Mouse (Mus musculus): ENCODE results near the gene Tbkbp1. TPM values are rescaled to one million over a fixed set of nuclear protein-coding genes. Genes with fewer than 3 reads are reported as not detected.
A peak's percentile ranks its signal among the peaks of the same experiment; 100 is the strongest.
"Not testable (repeated sequence)": the region's sequence is repeated elsewhere in the genome, so short reads cannot be mapped to it uniquely, and the experiment has no call there.

Tbkbp1 gene
- polyA plus RNA-seq (2012; rRNA removed): 55.8 and 85.1 TPM in 2 replicates

- WGBS: under 1% methylated on average over 26 of the region's 64 CpGs
- peak; percentile 48 for DNase-seq
Measured at GRCm38 (mm10) chr11:97151343-97151801, at the start of gene Tbkbp1. Gene Tbkbp1, minus strand, starts transcription at chr11:97151495.

GRCm38 (mm10) chr11:97199519-97199918, 48.2 kb upstream of the Tbkbp1 start:
- TF ChIP-seq CTCF (IDR thresholded peaks at IDR 0.05; ENCODE audit: insufficient read depth, low read length): no peak
- no peak for TF ChIP-seq POLR2A (IDR thresholded peaks at IDR 0.05; ENCODE audit: borderline replicate concordance, extremely low read depth, low read depth, low read length)
- WGBS: 73% methylated on average over 6 of the region's 6 CpGs
- no peak for DNase-seq
- H3K4me3 ChIP-seq (replicated peaks; ENCODE audit: extremely low read depth, low read depth, low read length): no peak overlapping the region
- no peaks in the 10 kb centered on the region for H3K4me1 ChIP-seq (ENCODE audit: control insufficient read depth, insufficient read depth, low read length)

More at GRCm38 (mm10) chr11:97151343-97151801, at the start of gene Tbkbp1:
- H3K4me3 ChIP-seq (replicated peaks; ENCODE audit: extremely low read depth, low read depth, low read length): peak within 1 kb of the TSS; percentile 72
- peaks cover 5% of the 10 kb centered on the region; the same call in 1 of the 2 replicates for H3K4me1 ChIP-seq (ENCODE audit: control insufficient read depth, insufficient read depth, low read length)
- TF ChIP-seq CTCF (IDR thresholded peaks at IDR 0.05; ENCODE audit: insufficient read depth, low read length) (no peak), POLR2A (IDR thresholded peaks at IDR 0.05; ENCODE audit: borderline replicate concordance, extremely low read depth, low read depth, low read length) (no peak)

- no peak overlapping the region for H3K4me3 ChIP-seq (replicated peaks; ENCODE audit: extremely low read depth, low read depth, low read length)
- no peaks in the 10 kb centered on the region for H3K4me1 ChIP-seq (ENCODE audit: control insufficient read depth, insufficient read depth, low read length)
- peak; percentile 62 for DNase-seq
- TF ChIP-seq CTCF (IDR thresholded peaks at IDR 0.05; ENCODE audit: insufficient read depth, low read length) (peak; percentile 85), POLR2A (IDR thresholded peaks at IDR 0.05; ENCODE audit: borderline replicate concordance, extremely low read depth, low read depth, low read length) (no peak)
- WGBS: 15% methylated on average over 5 of the region's 5 CpGs
Measured at GRCm38 (mm10) chr11:97198601-97199000, 47.3 kb upstream of the Tbkbp1 start.

- WGBS: 70% methylated on average over 8 of the region's 8 CpGs
- TF ChIP-seq POLR2A (IDR thresholded peaks at IDR 0.05; ENCODE audit: borderline replicate concordance, extremely low read depth, low read depth, low read length) (no peak), CTCF (IDR thresholded peaks at IDR 0.05; ENCODE audit: insufficient read depth, low read length) (no peak)
- DNase-seq: no peak
- no peaks in the 10 kb centered on the region for H3K4me1 ChIP-seq (ENCODE audit: control insufficient read depth, insufficient read depth, low read length)
- H3K4me3 ChIP-seq (replicated peaks; ENCODE audit: extremely low read depth, low read depth, low read length): no peak overlapping the region
Measured at GRCm38 (mm10) chr11:97197021-97197420, 45.7 kb upstream of the Tbkbp1 start.

- no peaks in the 10 kb centered on the region for H3K4me1 ChIP-seq (ENCODE audit: control insufficient read depth, insufficient read depth, low read length)
- no peak for DNase-seq
- WGBS: 70% methylated on average over 12 of the region's 12 CpGs
- no peak for TF ChIP-seq CTCF (IDR thresholded peaks at IDR 0.05; ENCODE audit: insufficient read depth, low read length)
- no peak for TF ChIP-seq POLR2A (IDR thresholded peaks at IDR 0.05; ENCODE audit: borderline replicate concordance, extremely low read depth, low read depth, low read length)
- no peak overlapping the region for H3K4me3 ChIP-seq (replicated peaks; ENCODE audit: extremely low read depth, low read depth, low read length)
Measured at GRCm38 (mm10) chr11:97196541-97196940, 45.2 kb upstream of the Tbkbp1 start.

- no peaks in the 10 kb centered on the region for H3K4me1 ChIP-seq (ENCODE audit: control insufficient read depth, insufficient read depth, low read length)
- no peak for TF ChIP-seq CTCF (IDR thresholded peaks at IDR 0.05; ENCODE audit: insufficient read depth, low read length)
- TF ChIP-seq POLR2A (IDR thresholded peaks at IDR 0.05; ENCODE audit: borderline replicate concordance, extremely low read depth, low read depth, low read length): no peak
- DNase-seq: no peak
Measured at GRCm38 (mm10) chr11:97192621-97192951, 41.3 kb upstream of the Tbkbp1 start.

GRCm38 (mm10) chr11:97191915-97192620, 40.8 kb upstream of the Tbkbp1 start:
- WGBS: 70% methylated on average over 6 of the region's 6 CpGs
- no peak for DNase-seq
- no peak for TF ChIP-seq POLR2A (IDR thresholded peaks at IDR 0.05; ENCODE audit: borderline replicate concordance, extremely low read depth, low read depth, low read length)
- TF ChIP-seq CTCF (IDR thresholded peaks at IDR 0.05; ENCODE audit: insufficient read depth, low read length): no peak
- Histone ChIP-seq H3K4me1 (ENCODE audit: control insufficient read depth, insufficient read depth, low read length) (no peaks in the 10 kb centered on the region), H3K4me3 (replicated peaks; ENCODE audit: extremely low read depth, low read depth, low read length) (no peak overlapping the region)

More at GRCm38 (mm10) chr11:97192621-97192951, 41.3 kb upstream of the Tbkbp1 start:
- H3K4me3 ChIP-seq (replicated peaks; ENCODE audit: extremely low read depth, low read depth, low read length): no peak overlapping the region

GRCm38 (mm10) chr11:97190992-97191391, 39.7 kb upstream of the Tbkbp1 start:
- H3K4me1 ChIP-seq (ENCODE audit: control insufficient read depth, insufficient read depth, low read length): no peaks in the 10 kb centered on the region
- DNase-seq: no peak
- H3K4me3 ChIP-seq (replicated peaks; ENCODE audit: extremely low read depth, low read depth, low read length): no peak overlapping the region
- TF ChIP-seq CTCF (IDR thresholded peaks at IDR 0.05; ENCODE audit: insufficient read depth, low read length): no peak
- TF ChIP-seq POLR2A (IDR thresholded peaks at IDR 0.05; ENCODE audit: borderline replicate concordance, extremely low read depth, low read depth, low read length): no peak
- 82% methylated on average over 6 of the region's 6 CpGs for WGBS

- not testable (repeated sequence) for DNase-seq; H3K4me1 ChIP-seq (ENCODE audit: control insufficient read depth, insufficient read depth, low read length); H3K4me3 ChIP-seq (replicated peaks; ENCODE audit: extremely low read depth, low read depth, low read length)
- 81% methylated on average over 6 of the region's 6 CpGs for WGBS
Measured at GRCm38 (mm10) chr11:97189645-97190044, 38.4 kb upstream of the Tbkbp1 start.

- 40% methylated on average over 3 of the region's 3 CpGs for WGBS
- Histone ChIP-seq H3K4me3 (replicated peaks; ENCODE audit: extremely low read depth, low read depth, low read length) (no peak overlapping the region), H3K4me1 (ENCODE audit: control insufficient read depth, insufficient read depth, low read length) (no peaks in the 10 kb centered on the region)
- TF ChIP-seq POLR2A (IDR thresholded peaks at IDR 0.05; ENCODE audit: borderline replicate concordance, extremely low read depth, low read depth, low read length) (no peak), CTCF (IDR thresholded peaks at IDR 0.05; ENCODE audit: insufficient read depth, low read length) (no peak)
- DNase-seq: no peak
Measured at GRCm38 (mm10) chr11:97189231-97189630, 37.9 kb upstream of the Tbkbp1 start.
